Mouse (Mus musculus) gastrocnemius, postnatal 4 days (tissue): ENCODE results near the gene Syt1. TPM values are rescaled to one million over a fixed set of nuclear protein-coding genes. Genes with fewer than 3 reads are reported as not detected.
A peak's percentile ranks its signal among the peaks of the same experiment; 100 is the strongest.

Experiments
- DNase-seq, 2 experiments: peaks; one replicate each; pipeline ENCODE4 v3.0.0; 2021 to 2022; ENCODE audit warnings: low spot score in 2 of 2, mixed read lengths in 2 of 2
- total RNA-seq, 2 experiments: library from RNA; stranded (reverse); gene quantifications; 2 replicates each; pipeline ENCODE4 v1.2.3; 2021

Syt1 gene
- total RNA-seq, 2 experiments from 2014 or later = 0.18 to 0.22 TPM

GRCm38 (mm10) chr10:108886781-108887180 is 124.0 kb downstream of the Syt1 start:
- no peak for DNase-seq

DNA sequence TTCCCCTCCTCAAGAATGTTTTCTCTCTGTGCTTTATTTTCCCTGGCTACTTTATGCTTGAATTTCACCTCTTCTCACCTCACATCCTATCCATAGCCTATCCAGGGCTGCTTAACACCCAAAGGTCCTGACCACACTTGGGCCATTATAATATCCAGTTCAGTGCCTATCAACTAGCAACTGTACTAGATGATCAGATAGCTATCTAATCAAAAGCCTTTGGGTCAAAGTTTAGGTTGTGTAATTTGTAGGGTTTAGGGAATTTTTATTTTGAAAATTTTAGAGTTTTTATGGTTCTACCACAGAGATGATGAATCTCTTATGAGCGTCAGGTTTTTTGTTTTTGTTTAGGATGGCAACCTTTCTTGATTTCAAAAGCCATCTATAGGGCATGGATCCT is 125.0 kb downstream of the Syt1 start:
- DNase-seq = no peak

- no peak for DNase-seq
Measured at GRCm38 (mm10) chr10:108884520-108884919, 126.3 kb downstream of the Syt1 start.

GRCm38 (mm10) chr10:108880372-108880771 is 130.4 kb downstream of the Syt1 start:
- no peak for DNase-seq

- no peak for DNase-seq
Measured at GRCm38 (mm10) chr10:108875730-108876129, 135.1 kb downstream of the Syt1 start.

- DNase-seq = no peak
Measured at GRCm38 (mm10) chr10:108874687-108875086, 136.1 kb downstream of the Syt1 start.

DNA sequence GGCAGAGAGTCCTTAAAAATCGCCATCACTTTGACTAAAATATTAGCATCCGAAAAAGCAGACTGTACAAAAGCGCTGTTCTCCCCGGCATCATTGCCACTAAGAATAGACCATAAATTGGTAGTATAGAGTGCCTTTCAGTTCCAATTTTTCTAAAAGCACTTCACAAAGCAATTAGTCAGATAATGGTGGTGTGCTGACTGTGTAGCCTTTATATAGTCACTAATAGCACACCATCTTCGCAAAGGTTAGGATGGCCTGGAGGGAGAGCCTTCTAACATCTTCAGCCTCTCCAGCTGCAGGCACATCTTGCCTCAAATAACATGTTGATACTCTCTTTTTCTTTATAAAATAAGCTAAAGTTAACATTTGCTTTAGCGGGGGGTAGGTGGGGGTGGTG is 138.4 kb downstream of the Syt1 start:
- DNase-seq = no peak

GRCm38 (mm10) chr10:108870586-108870985 is 140.2 kb downstream of the Syt1 start:
- no peak for DNase-seq

- DNase-seq = no peak
Measured at GRCm38 (mm10) chr10:108868136-108868535, 142.6 kb downstream of the Syt1 start.

DNA sequence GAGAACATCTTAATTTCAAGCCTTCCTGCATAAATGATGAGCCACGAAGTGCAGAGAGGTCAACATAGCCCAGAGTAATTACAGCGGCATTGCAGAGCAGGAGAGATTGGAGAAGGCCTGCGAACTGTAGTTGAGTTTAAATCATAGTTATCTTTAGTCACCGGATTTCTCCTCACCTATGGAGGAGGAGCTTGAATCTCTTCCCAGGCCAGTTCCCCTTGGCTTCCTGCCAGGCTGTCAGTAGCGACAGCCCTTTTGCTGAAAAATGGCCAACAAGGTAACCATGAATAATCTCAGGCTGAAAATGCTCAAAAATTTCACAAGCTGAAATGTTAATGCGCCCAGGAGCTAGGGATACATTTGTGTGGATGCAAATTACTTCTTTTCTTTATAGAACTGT is 143.6 kb downstream of the Syt1 start:
- DNase-seq = no peak

GRCm38 (mm10) chr10:108865586-108865985 is 145.2 kb downstream of the Syt1 start:
- no peak for DNase-seq

DNA sequence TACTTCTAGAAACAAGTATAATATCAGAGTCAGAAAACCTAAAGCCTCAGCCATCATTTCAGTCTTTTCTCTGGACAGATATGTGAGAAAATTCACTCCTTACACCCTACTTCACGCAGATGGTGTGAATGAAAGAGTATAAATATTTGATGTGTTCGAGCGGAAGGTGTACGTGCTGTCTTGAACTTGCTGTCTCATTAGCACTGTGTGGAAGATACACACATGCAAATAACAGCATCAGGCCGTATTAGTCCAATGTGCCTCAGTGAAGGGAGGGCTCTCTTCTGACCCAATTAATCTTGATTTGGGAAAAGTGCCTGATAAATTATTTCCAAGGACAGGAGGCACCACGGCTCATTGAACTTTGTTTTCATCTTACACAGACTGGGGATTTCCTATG is 154.8 kb downstream of the Syt1 start:
- DNase-seq = no peak

- no peak for DNase-seq
Measured at GRCm38 (mm10) chr10:108852757-108853156, 158.0 kb downstream of the Syt1 start.

DNA sequence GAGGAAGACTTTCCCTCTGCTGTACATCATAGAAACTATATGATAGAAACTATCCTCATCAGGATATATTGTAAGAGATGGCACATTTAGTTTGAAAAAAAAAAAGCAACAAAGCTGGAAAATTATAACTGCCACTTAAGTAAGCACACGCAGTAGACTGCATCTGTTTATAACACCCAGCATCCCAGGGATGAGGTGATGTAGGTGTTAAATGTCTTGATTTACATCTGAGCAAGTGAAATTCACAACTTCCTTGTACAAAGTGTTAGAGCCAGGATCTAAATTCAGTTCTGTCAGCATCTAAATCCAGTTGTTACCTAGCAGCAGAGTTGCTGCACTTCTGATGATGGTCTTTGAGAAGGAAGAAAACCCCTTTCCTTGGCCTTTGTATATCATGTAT is 173.3 kb downstream of the Syt1 start:
- no peak for DNase-seq

- no peak for DNase-seq
Measured at GRCm38 (mm10) chr10:108832248-108832647, 178.5 kb downstream of the Syt1 start.

GRCm38 (mm10) chr10:108831801-108832200 is 179.0 kb downstream of the Syt1 start:
- no peak for DNase-seq

DNA sequence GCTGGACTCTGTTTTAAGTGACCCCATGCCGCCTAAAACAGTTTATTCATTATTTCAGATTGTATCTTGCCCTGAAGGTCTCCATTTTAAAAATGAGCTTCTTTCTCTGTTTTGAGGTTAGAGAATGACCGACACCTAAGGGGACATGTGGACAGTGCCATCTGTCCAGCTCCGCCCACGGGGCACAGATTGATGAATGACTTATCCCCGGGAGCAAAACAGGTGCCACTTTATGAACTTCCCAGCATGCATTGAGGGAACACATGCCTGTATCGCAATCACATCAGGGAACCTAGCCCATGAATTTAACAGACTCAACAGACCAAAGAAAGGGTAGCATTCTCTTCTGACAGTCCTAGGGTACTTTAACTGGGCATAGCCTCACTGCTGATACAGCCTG is 188.5 kb downstream of the Syt1 start:
- DNase-seq = no peak

- DNase-seq = no peak
Measured at GRCm38 (mm10) chr10:108815339-108815738, 195.4 kb downstream of the Syt1 start.

GRCm38 (mm10) chr10:108804380-108804779 is 206.4 kb downstream of the Syt1 start:
- peak in 1 of 2 experiments; percentile 15 for DNase-seq

GRCm38 (mm10) chr10:108800776-108801175 is 210.0 kb downstream of the Syt1 start:
- no peak for DNase-seq

- no peak for DNase-seq
Measured at GRCm38 (mm10) chr10:108798826-108799225, 212.0 kb downstream of the Syt1 start.

DNA sequence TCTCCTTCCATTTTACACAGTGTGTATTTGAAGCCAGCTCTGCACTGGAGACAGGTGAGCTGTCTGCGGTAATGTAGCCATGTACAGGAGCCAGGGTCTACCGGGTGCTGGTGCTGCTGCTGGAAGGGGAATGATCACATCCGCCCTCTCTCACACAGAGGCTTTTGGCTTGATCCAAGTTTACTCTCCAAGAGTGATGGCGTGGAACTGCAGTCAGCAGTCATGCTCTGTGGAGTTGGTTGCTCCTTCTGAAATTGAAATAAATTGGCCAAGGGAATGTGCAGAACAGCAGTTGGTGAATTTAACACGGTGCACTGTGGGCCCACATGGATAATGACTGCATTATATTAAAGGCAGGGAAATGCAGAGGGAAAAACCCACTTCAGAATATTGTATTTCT is 228.0 kb downstream of the Syt1 start:
- no peak for DNase-seq

DNA sequence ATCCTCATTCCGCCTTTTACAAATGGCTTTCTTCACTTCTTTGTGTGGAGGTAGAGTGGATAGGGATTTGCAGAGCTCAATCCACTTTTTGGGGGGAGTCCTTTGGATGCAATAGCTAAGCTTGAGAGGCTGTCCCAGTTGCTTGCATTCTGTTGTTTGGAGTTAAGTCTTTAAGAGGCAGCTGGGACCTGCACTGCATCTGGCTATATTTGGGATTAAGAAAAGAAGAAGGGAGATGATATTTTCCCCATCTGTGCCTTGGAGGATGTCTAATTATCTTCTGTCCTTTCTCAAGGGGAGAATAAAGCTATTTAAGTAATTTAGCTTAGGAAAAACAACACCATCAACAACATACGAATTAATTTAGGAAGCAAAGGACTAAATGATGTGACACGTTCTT is 230.2 kb downstream of the Syt1 start:
- DNase-seq = no peak

- DNase-seq = no peak
Measured at GRCm38 (mm10) chr10:108776735-108777134, 234.0 kb downstream of the Syt1 start.
